Mouse (Mus musculus) central nervous system, embryonic 18 days (tissue): ENCODE measurements around the gene Olfr518. TPM values are rescaled to one million over a fixed set of nuclear protein-coding genes. Genes with fewer than 3 reads are reported as not detected.

Source experiments
- polyA plus RNA-seq: library from polyadenylated mRNA; depleted of rRNA; stranded (reverse); fragments of >200 nt; gene quantifications from 2 replicates; pipeline ENCODE4 v1.2.3, GENCODE M21; 2012; rRNA removed

The Olfr518 gene
- polyA plus RNA-seq: not detected in 2 replicates

GRCm38 (mm10) chr7:108884906-108885305 lies at the start of gene Olfr518:
Gene Olfr518, minus strand, starts transcription at chr7:108885006.

GRCm38 (mm10) chr7:108933794-108934731 lies 49.3 kb upstream of the Olfr518 start, which contains the start of gene Eif3f:
Gene Eif3f, plus strand, starts transcription at chr7:108934417.

GRCm38 (mm10) chr7:108929726-108930393 lies 45.1 kb upstream of the Olfr518 start, which contains the start of gene Nlrp10:
Gene Nlrp10, minus strand, starts transcription at chr7:108930178.

GRCm38 (mm10) chr7:108894320-108894719 lies 9.5 kb upstream of the Olfr518 start, which contains the start of gene Olfr519:
Gene Olfr519, minus strand, starts transcription at chr7:108894420.

GRCm38 (mm10) chr7:108872279-108872678 lies 12.5 kb downstream of the Olfr518 start, which contains the start of gene Olfr517:
Gene Olfr517, minus strand, starts transcription at chr7:108872379.

GRCm38 (mm10) chr7:108850429-108850828 lies 34.4 kb downstream of the Olfr518 start, which contains the start of gene Olfr516:
Gene Olfr516, minus strand, starts transcription at chr7:108850529.

Other genes starting within 250 kb of the Olfr518 start
- gene Olfr509, start 233.1 kb downstream of the Olfr518 start, polyA plus RNA-seq: not detected in 2 replicates
- gene Olfr510, start 218.6 kb downstream of the Olfr518 start, polyA plus RNA-seq: not detected in 2 replicates
- gene Olfr512, start 171.7 kb downstream of the Olfr518 start, polyA plus RNA-seq: not detected in 2 replicates
- gene Olfr513, start 134.0 kb downstream of the Olfr518 start, polyA plus RNA-seq: not detected in 2 replicates
- gene Olfr514, start 59.0 kb downstream of the Olfr518 start, polyA plus RNA-seq: not detected in 2 replicates
- gene Olfr516, start 34.5 kb downstream of the Olfr518 start, polyA plus RNA-seq: not detected in 2 replicates
- gene Olfr517, start 12.6 kb downstream of the Olfr518 start, polyA plus RNA-seq: not detected in 2 replicates
- not detected in 2 replicates for gene Olfr519, start 9.4 kb upstream of the Olfr518 start, polyA plus RNA-seq
- 0.03 and 0.05 TPM in 2 replicates for gene Nlrp10, start 45.2 kb upstream of the Olfr518 start, polyA plus RNA-seq
- 89.4 and 107 TPM in 2 replicates for gene Eif3f, start 49.4 kb upstream of the Olfr518 start, polyA plus RNA-seq
- 163 and 177 TPM in 2 replicates for gene Tub, start 65.3 kb upstream of the Olfr518 start, polyA plus RNA-seq
- gene Ric3, start 198.3 kb upstream of the Olfr518 start, polyA plus RNA-seq: 25.0 and 27.2 TPM in 2 replicates